Mouse (Mus musculus) forebrain, embryonic 10.5 days (tissue): ENCODE data around the gene Rsf1. TPM values are rescaled to one million over a fixed set of nuclear protein-coding genes. Genes with fewer than 3 reads are reported as not detected.
A peak's percentile ranks its signal among the peaks of the same experiment; 100 is the strongest.

Source experiments
- DNase-seq: peaks from one replicate; pipeline ENCODE4 v3.0.0-alpha.2; 2017; ENCODE audit warnings: low spot score; ENCODE audit errors: extremely low spot score
- H3K27ac ChIP-seq: fragments of 300-500 bp; sonication (generic); 2 replicates; pipeline ENCODE4 v1.5.1; 2016; ENCODE audit warnings: mild to moderate bottlenecking
- H3K27me3 ChIP-seq: fragments of 300-500 bp; sonication (generic); 2 replicates; pipeline ENCODE4 v1.6.1; 2016; ENCODE audit warnings: mild to moderate bottlenecking; ENCODE audit not compliant: poor library complexity, severe bottlenecking
- H3K36me3 ChIP-seq: fragments of 300-500 bp; sonication (generic); replicated peaks from 2 replicates; pipeline ENCODE4 v1.6.1; 2016; ENCODE audit warnings: mild to moderate bottlenecking, moderate library complexity
- H3K4me1 ChIP-seq: fragments of 300-500 bp; sonication (generic); 2 replicates; pipeline ENCODE4 v1.6.1; 2016
- H3K4me3 ChIP-seq: fragments of 300-500 bp; sonication (generic); 2 replicates; pipeline ENCODE4 v1.5.1; 2016; ENCODE audit warnings: mild to moderate bottlenecking, moderate library complexity
- H3K9me3 ChIP-seq: fragments of 300-500 bp; sonication (generic); 2 replicates; pipeline ENCODE4 v1.6.1; 2016; ENCODE audit warnings: mild to moderate bottlenecking, moderate library complexity
- WGBS: fragments of 180-500 bp; shearing (Covaris S2); methylation state at CpG from one replicate; pipeline ENCODE4 v1.1.7; 2016; 5-methylcytosine and 5-hydroxymethylcytosine counted together
- polyA plus RNA-seq: library from polyadenylated mRNA; unstranded; fragments of >200 nt; fragmentation: Nextera tagmentation; extraction: Ambion mirVana; gene quantifications from 2 replicates; pipeline ENCODE4 v1.2.1, GENCODE M21; 2016

The Rsf1 gene
- polyA plus RNA-seq, 1 experiment from 2014 or later, result 23.4 TPM

DNA sequence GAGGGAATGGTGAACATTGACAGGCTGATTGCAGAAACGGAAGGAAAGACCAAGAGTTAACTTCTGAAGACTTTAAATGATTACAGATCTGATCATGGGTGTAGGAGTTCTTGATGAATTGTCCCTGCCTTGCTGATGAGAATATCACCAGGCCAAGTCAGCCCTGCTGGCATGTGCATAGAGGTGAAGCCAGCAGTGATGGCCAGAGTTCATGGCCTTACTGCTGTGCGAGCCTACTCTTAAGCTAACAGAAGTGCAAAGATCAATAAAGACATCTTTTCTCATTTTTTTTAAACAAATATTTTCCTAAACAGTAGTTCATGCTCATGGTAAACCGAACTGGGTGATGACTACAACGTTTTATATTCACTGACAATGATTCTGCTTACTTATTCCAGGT lies 71.0 kb downstream of the Rsf1 start:
- no peak overlapping the region for H3K27ac ChIP-seq
- DNase-seq, result no peak
- WGBS, result 93% methylated on average over 4 of the region's 4 CpGs
- no peaks in the 10 kb centered on the region for H3K27me3 ChIP-seq
- no peak overlapping the region for H3K4me3 ChIP-seq
- no peaks in the 10 kb centered on the region for H3K4me1 ChIP-seq
- peaks cover 42% of the 10 kb centered on the region for H3K36me3 ChIP-seq
- no peaks in the 10 kb centered on the region for H3K9me3 ChIP-seq

DNA sequence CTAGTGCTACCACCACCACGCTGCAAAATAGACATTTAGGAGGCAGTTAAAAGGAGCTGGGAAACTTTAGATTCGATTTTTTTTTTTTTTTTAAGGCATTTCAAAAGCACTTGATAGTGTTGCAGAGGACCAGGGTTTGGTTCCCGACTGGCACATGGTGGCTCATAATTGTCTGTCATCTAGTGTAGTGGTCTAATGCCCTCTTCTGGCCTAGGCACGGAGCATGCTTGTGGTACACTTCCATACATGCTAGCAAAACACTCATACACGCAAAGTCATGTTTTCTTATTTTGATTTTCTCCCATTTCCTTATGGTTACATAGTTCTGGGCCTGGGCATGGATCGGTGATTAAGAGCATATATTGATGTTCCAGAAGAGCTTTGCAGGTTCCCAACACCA lies 76.5 kb downstream of the Rsf1 start:
- Histone ChIP-seq H3K36me3 (peaks cover 48% of the 10 kb centered on the region), H3K9me3 (no peaks in the 10 kb centered on the region), H3K27ac (no peak overlapping the region), H3K4me1 (no peaks in the 10 kb centered on the region), H3K4me3 (no peak overlapping the region), H3K27me3 (no peaks in the 10 kb centered on the region)
- 90% methylated on average over 6 of the region's 6 CpGs for WGBS
- no peak for DNase-seq

DNA sequence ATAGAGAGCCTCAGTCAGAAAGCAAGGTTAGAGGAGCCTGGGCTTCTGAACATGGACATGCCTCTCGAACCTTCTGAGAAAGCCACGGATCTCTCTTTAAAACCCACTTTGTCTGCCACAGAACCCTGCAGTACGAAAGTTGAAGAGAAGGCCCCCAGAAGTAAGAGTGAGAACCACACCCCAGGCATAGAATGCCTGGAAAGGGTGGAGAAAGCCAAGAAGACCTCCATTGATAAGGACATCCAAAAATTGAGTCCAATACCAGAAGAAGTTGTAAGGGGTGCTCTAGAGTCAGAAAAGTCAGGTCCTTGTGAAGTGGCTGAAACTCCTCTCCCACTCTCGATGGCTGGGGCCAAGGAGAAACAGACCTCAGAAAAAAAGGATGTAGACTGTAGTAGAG lies 81.9 kb downstream of the Rsf1 start:
- H3K4me1 ChIP-seq, result no peaks in the 10 kb centered on the region
- H3K36me3 ChIP-seq, result peaks cover 67% of the 10 kb centered on the region
- H3K27me3 ChIP-seq, result no peaks in the 10 kb centered on the region
- no peak for DNase-seq
- H3K4me3 ChIP-seq, result no peak overlapping the region
- WGBS, result 93% methylated on average over 4 of the region's 4 CpGs
- H3K9me3 ChIP-seq, result no peaks in the 10 kb centered on the region
- no peak overlapping the region for H3K27ac ChIP-seq

GRCm38 (mm10) chr7:97679239-97679638 lies 99.5 kb downstream of the Rsf1 start:
- H3K36me3 ChIP-seq, result peaks cover 90% of the 10 kb centered on the region
- no peak for DNase-seq
- H3K27ac ChIP-seq, result no peak overlapping the region
- no peaks in the 10 kb centered on the region for H3K9me3 ChIP-seq
- WGBS, result 17% methylated on average over 1 of the region's 1 CpGs
- H3K4me3 ChIP-seq, result no peak overlapping the region
- no peaks in the 10 kb centered on the region for H3K27me3 ChIP-seq
- no peaks in the 10 kb centered on the region for H3K4me1 ChIP-seq

GRCm38 (mm10) chr7:97687831-97688230 lies 108.1 kb downstream of the Rsf1 start:
- 86% methylated on average over 2 of the region's 2 CpGs for WGBS
- H3K27ac ChIP-seq, result no peak overlapping the region
- H3K9me3 ChIP-seq, result no peaks in the 10 kb centered on the region
- H3K4me1 ChIP-seq, result no peaks in the 10 kb centered on the region
- DNase-seq, result no peak
- no peaks in the 10 kb centered on the region for H3K27me3 ChIP-seq
- peaks cover 55% of the 10 kb centered on the region for H3K36me3 ChIP-seq
- no peak overlapping the region for H3K4me3 ChIP-seq

DNA sequence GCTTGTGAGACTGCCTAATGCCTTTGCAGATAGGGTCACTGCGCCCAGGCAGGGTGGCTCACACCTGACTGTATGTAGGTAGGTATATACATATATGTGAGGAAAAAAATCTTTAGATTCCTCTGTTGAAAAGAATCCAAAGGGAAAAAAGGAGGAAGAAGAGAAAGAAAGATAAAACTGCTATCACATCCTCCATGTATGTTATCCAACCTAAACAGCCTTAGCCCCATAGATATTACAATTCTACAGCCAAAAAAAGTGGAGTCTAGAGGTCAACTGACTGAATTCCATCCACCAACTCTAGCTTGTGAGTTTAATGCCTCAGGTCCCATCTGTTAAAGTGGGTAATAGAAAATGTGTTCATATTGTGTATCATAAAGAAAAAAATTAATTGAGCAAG lies 115.8 kb downstream of the Rsf1 start:
- Histone ChIP-seq H3K4me1 (peaks cover 17% of the 10 kb centered on the region), H3K27me3 (no peaks in the 10 kb centered on the region), H3K27ac (no peak overlapping the region), H3K9me3 (peaks cover 15% of the 10 kb centered on the region; the same call in 1 of the 2 replicates), H3K36me3 (peaks cover 25% of the 10 kb centered on the region), H3K4me3 (peak overlapping the region; percentile 90)
- 98% methylated on average over 1 of the region's 1 CpGs for WGBS
- no peak for DNase-seq

- no peak for DNase-seq
These were observed 116.4 kb downstream of the Rsf1 start for GRCm38 (mm10) chr7:97696133-97696505.

DNA sequence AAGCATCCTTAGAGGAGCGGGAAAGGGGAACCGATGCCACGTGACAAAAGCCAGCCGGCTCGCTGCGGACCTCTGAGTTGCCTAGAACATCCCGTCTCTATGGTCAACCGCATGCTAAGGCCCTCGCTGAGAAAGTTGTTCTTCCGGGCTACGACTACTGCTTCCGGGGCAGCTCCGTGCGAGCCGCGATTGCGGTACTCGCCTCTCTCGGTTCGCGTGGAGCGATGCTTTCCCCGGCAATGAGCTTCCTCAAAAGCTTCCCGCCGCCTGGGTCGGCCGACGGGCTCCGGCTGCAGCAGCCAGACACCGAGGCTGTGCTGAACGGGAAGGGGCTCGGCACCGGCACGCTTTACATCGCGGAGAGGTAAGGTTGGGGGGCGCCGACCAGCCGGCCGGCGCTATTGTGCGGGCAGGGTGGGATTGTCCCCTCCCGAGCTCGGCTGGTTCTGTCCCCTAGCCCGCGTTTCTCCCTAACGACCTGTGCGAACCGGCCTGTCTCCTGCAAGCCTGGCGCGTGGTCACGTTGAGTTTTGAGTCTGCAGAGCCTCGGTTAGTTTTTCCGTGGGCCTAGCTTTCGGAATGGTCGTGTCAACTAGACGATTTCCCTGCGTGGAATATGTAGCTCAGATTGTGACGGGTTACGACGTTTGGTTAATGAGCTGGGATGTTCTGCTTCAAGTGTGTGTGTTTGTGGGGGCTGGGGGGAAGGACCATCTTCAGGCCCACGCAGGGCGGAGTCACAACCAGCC lies 117.0 kb downstream of the Rsf1 start, which contains the start of gene Clns1a:
TSS of gene Clns1a (plus strand) at position 129 of the 749 bp plus-strand sequence.
- peaks cover 15% of the 10 kb centered on the region; the same call in 1 of the 2 replicates for H3K9me3 ChIP-seq
- under 1% methylated on average over 63 of the region's 63 CpGs for WGBS
- H3K4me1 ChIP-seq, result peaks cover 17% of the 10 kb centered on the region
- H3K27me3 ChIP-seq, result no peaks in the 10 kb centered on the region
- H3K27ac ChIP-seq, result peak within 1 kb of the TSS; percentile 93
- peaks cover 31% of the 10 kb centered on the region for H3K36me3 ChIP-seq
- peak; percentile 88 for DNase-seq
- peak within 1 kb of the TSS; percentile 90 for H3K4me3 ChIP-seq

More at GRCm38 (mm10) chr7:97696133-97696505, 116.4 kb downstream of the Rsf1 start:
- Histone ChIP-seq H3K9me3 (peaks cover 15% of the 10 kb centered on the region; the same call in 1 of the 2 replicates), H3K4me1 (peaks cover 17% of the 10 kb centered on the region), H3K27ac (peak overlapping the region; percentile 93), H3K4me3 (peak overlapping the region; percentile 90), H3K36me3 (peaks cover 31% of the 10 kb centered on the region), H3K27me3 (no peaks in the 10 kb centered on the region)
- WGBS, result 40% methylated on average over 19 of the region's 19 CpGs

DNA sequence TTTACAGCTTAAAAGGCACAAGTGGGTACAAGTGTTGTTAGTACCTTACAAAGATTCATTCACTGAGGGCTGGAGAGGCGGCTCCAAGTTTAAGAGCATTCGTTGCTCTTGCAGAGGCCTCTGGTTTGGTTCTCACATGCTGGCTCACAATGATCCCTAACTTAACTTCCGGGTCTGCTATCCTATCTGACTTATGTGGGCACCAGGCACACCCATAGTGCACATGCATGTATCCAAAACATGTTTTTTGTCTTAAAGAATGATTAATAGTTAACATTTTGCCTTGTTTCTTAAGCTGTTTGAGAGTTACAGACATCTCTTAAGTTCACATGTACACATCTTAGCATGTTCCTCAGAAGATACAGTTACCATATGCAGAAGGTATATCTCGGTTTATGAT lies 120.5 kb downstream of the Rsf1 start:
- no peak overlapping the region for H3K4me3 ChIP-seq
- H3K27me3 ChIP-seq, result no peaks in the 10 kb centered on the region
- no peak for DNase-seq
- H3K27ac ChIP-seq, result no peak overlapping the region
- peaks cover 17% of the 10 kb centered on the region for H3K4me1 ChIP-seq
- peaks cover 15% of the 10 kb centered on the region; the same call in 1 of the 2 replicates for H3K9me3 ChIP-seq
- peaks cover 34% of the 10 kb centered on the region for H3K36me3 ChIP-seq
- WGBS, result 91% methylated on average over 4 of the region's 4 CpGs

DNA sequence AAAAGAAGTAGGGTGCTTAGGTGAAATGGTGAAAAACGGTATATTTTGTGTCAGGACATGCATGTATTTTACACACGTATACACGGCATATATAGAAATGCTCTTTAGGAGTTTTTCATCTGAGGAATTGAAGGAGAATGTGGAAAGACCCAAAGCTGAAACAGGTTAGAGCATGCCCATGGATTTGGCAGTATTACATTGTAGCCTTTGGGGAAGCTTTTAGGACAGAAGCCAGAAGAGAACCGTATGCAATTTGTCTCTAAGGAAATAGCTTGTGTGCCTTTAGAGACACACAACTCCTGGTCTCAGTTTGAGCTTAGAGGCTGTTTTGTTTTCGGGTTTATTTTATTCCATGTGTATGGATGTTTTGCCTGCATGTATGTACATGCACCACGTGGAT lies 121.4 kb downstream of the Rsf1 start:
- Histone ChIP-seq H3K4me1 (peaks cover 12% of the 10 kb centered on the region), H3K27me3 (no peaks in the 10 kb centered on the region), H3K27ac (no peak overlapping the region), H3K4me3 (no peak overlapping the region), H3K9me3 (peaks cover 15% of the 10 kb centered on the region; the same call in 1 of the 2 replicates), H3K36me3 (peaks cover 38% of the 10 kb centered on the region)
- DNase-seq, result no peak
- WGBS, result 90% methylated on average over 6 of the region's 6 CpGs

DNA sequence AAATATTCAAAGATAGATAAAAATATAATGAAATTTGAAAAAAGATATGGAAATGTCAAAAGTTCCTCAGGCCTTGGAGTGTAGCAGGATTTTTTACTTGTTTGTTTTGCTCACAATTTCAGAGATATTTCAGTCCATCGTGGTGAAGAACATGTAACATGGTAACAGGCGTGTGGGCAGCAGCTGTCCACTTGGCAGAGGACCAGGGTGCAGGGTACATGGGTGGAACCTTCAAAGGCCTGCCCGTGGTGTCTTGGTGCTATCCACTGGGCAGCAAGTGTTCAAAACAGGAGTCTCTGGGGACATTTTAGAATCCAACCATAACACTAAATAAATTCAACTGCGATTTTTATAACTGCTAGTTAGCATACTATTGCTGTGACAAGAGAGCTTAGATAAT lies 127.4 kb downstream of the Rsf1 start:
- Histone ChIP-seq H3K27ac (no peak overlapping the region), H3K4me1 (no peaks in the 10 kb centered on the region), H3K36me3 (peaks cover 50% of the 10 kb centered on the region), H3K4me3 (no peak overlapping the region), H3K27me3 (no peaks in the 10 kb centered on the region), H3K9me3 (no peaks in the 10 kb centered on the region)
- WGBS, result 90% methylated on average over 4 of the region's 4 CpGs
- DNase-seq, result no peak

GRCm38 (mm10) chr7:97707809-97708208 lies 128.1 kb downstream of the Rsf1 start:
- peaks cover 57% of the 10 kb centered on the region for H3K36me3 ChIP-seq
- no peaks in the 10 kb centered on the region for H3K4me1 ChIP-seq
- no peaks in the 10 kb centered on the region for H3K9me3 ChIP-seq
- no peaks in the 10 kb centered on the region for H3K27me3 ChIP-seq
- H3K27ac ChIP-seq, result no peak overlapping the region
- DNase-seq, result no peak
- no peak overlapping the region for H3K4me3 ChIP-seq
- WGBS, result 91% methylated on average over 5 of the region's 5 CpGs

- H3K36me3 ChIP-seq, result peaks cover 71% of the 10 kb centered on the region
- no peak for DNase-seq
- H3K9me3 ChIP-seq, result no peaks in the 10 kb centered on the region
- 88% methylated on average over 3 of the region's 3 CpGs for WGBS
- no peak overlapping the region for H3K4me3 ChIP-seq
- no peaks in the 10 kb centered on the region for H3K4me1 ChIP-seq
- H3K27me3 ChIP-seq, result no peaks in the 10 kb centered on the region
- no peak overlapping the region for H3K27ac ChIP-seq
These were observed 129.5 kb downstream of the Rsf1 start for GRCm38 (mm10) chr7:97709204-97709603.
